Mouse (Mus musculus) limb, embryonic 14.5 days (tissue): ENCODE data around the gene Ankrd13a. TPM values are rescaled to one million over a fixed set of nuclear protein-coding genes. Genes with fewer than 3 reads are reported as not detected.

Experiments used
- ATAC-seq: fragments of 200-750 bp; cut with Nextera tagmentation; 2 replicates; pipeline ENCODE4 v1.8.0; 2017; ENCODE audit warnings: low read depth, moderate number of reproducible peaks, moderate TSS enrichment; ENCODE audit not compliant: low FRiP score
- DNase-seq: peaks from one replicate; pipeline ENCODE4 v3.0.0-alpha.2; 2015; ENCODE audit warnings: low spot score
- H3K27ac ChIP-seq: fragments of 300-500 bp; sonication (generic); replicated peaks from 2 replicates; pipeline ENCODE4 v1.5.1; 2014; ENCODE audit warnings: low read depth, mild to moderate bottlenecking, low read length, moderate library complexity, mixed read lengths
- H3K27me3 ChIP-seq: fragments of 300-500 bp; sonication (generic); 2 replicates; pipeline ENCODE4 v1.6.1; 2014; ENCODE audit warnings: low read length, mixed read lengths; ENCODE audit not compliant: control insufficient read depth, insufficient read depth
- H3K36me3 ChIP-seq: fragments of 300-500 bp; sonication (generic); 2 replicates; pipeline ENCODE4 v1.6.1; 2014; ENCODE audit warnings: mild to moderate bottlenecking, low read length, moderate library complexity, mixed read lengths; ENCODE audit not compliant: control insufficient read depth, insufficient read depth
- H3K4me1 ChIP-seq: fragments of 300-500 bp; sonication (generic); 2 replicates; pipeline ENCODE4 v1.6.1; 2014; ENCODE audit warnings: antibody characterized with exemption, low read length, mixed read lengths; ENCODE audit not compliant: control insufficient read depth, insufficient read depth
- H3K4me2 ChIP-seq: fragments of 300-500 bp; sonication (generic); replicated peaks from 2 replicates; pipeline ENCODE4 v1.6.1; 2014; ENCODE audit warnings: low read depth, mild to moderate bottlenecking, low read length, moderate library complexity; ENCODE audit not compliant: severe bottlenecking
- H3K4me3 ChIP-seq: fragments of 300-500 bp; sonication (generic); replicated peaks from 2 replicates; pipeline ENCODE4 v1.5.1; 2014; ENCODE audit warnings: low read length
- H3K9ac ChIP-seq: fragments of 300-500 bp; sonication (generic); 2 replicates; pipeline ENCODE4 v1.6.1; 2014; ENCODE audit warnings: mild to moderate bottlenecking, low read depth, low read length, moderate library complexity; ENCODE audit not compliant: severe bottlenecking
- H3K9me3 ChIP-seq: fragments of 300-500 bp; sonication (generic); 2 replicates; pipeline ENCODE4 v1.6.1; 2016; ENCODE audit warnings: low read length; ENCODE audit not compliant: control insufficient read depth
- POLR2A ChIP-seq: fragments of 200-500 bp; IDR thresholded peaks from 2 replicates; pipeline ENCODE4 v1.8.0; 2012; ENCODE audit warnings: inconsistent platforms, mild to moderate bottlenecking, moderate library complexity, borderline replicate concordance; ENCODE audit not compliant: insufficient read depth, insufficient read length; ENCODE audit errors: extremely low read depth
- WGBS: fragments of 180-500 bp; shearing (Covaris S2); extraction: QIAGEN DNeasy Blood & Tissue Kit; methylation state at CpG from one replicate; pipeline ENCODE4 v1.1.7; 2014; 5-methylcytosine and 5-hydroxymethylcytosine counted together
- polyA plus RNA-seq, 2 experiments: library from polyadenylated mRNA; depleted of rRNA in 1 of 2; stranded (reverse) in 1 of 2; unstranded in 1 of 2; fragments of >200 nt; fragmentation: Nextera tagmentation in 1 of 2; extraction: Ambion mirVana in 1 of 2; gene quantifications; 2 replicates each; pipeline versions ENCODE4 v1.2.1 to v1.2.3; 2012 to 2014

The Ankrd13a gene
- polyA plus RNA-seq, 2 experiments: 51.6 to 67.6 TPM

- no peaks in the 10 kb centered on the region for H3K27me3 ChIP-seq
- H3K9me3 ChIP-seq: 0 out of 2 replicates have a peak, but pooled peaks cover 8% of the 10 kb centered on the region
- no peak overlapping the region for H3K27ac ChIP-seq
- no peak overlapping the region for H3K9ac ChIP-seq
- H3K36me3 ChIP-seq: peaks cover 8% of the 10 kb centered on the region; the same call in 1 of the 2 replicates
- WGBS: 88% methylated on average over 9 of the region's 11 CpGs
- DNase-seq: no peak
- TF ChIP-seq POLR2A: no peak
- no peak overlapping the region for H3K4me2 ChIP-seq
- H3K4me3 ChIP-seq: no peak overlapping the region
- H3K4me1 ChIP-seq: no peaks in the 10 kb centered on the region
- no peak for ATAC-seq
These were observed 43.6 kb downstream of the Ankrd13a start for GRCm38 (mm10) chr5:114818124-114818523.

GRCm38 (mm10) chr5:114822796-114823688, 48.6 kb downstream of the Ankrd13a start, which contains the start of gene 1500011B03Rik:
1500011B03Rik (minus strand) TSS chr5:114823468.
- ATAC-seq (peak; percentile 92), DNase-seq (peak; percentile 89)
- WGBS: 7% methylated on average over 49 of the region's 53 CpGs
- peak within 1 kb of the TSS; percentile 49 for H3K4me2 ChIP-seq
- H3K9ac ChIP-seq: peak within 1 kb of the TSS; percentile 64
- 0 out of 2 replicates have a peak, but pooled peaks cover 3% of the 10 kb centered on the region for H3K36me3 ChIP-seq
- peaks cover 4% of the 10 kb centered on the region for H3K4me1 ChIP-seq
- H3K27me3 ChIP-seq: no peaks in the 10 kb centered on the region
- no peak within 1 kb of the TSS for H3K27ac ChIP-seq
- H3K4me3 ChIP-seq: peak within 1 kb of the TSS; percentile 72
- TF ChIP-seq POLR2A: peak; percentile 86; the same call in 1 of the 2 replicates
- 0 out of 2 replicates have a peak, but pooled peaks cover 3% of the 10 kb centered on the region for H3K9me3 ChIP-seq

GRCm38 (mm10) chr5:114824197-114824596, 49.7 kb downstream of the Ankrd13a start:
- H3K9me3 ChIP-seq: 0 out of 2 replicates have a peak, but pooled peaks cover 3% of the 10 kb centered on the region
- no peaks in the 10 kb centered on the region for H3K27me3 ChIP-seq
- no peak overlapping the region for H3K4me3 ChIP-seq
- 0 out of 2 replicates have a peak, but pooled peaks cover 3% of the 10 kb centered on the region for H3K36me3 ChIP-seq
- no peak overlapping the region for H3K4me2 ChIP-seq
- DNase-seq (peak; percentile 35), ATAC-seq (no peak)
- no peak overlapping the region for H3K9ac ChIP-seq
- WGBS: 16% methylated on average over 9 of the region's 9 CpGs
- TF ChIP-seq POLR2A: no peak
- H3K4me1 ChIP-seq: peaks cover 4% of the 10 kb centered on the region
- no peak overlapping the region for H3K27ac ChIP-seq

- peaks cover 4% of the 10 kb centered on the region for H3K4me1 ChIP-seq
- no peak for TF ChIP-seq POLR2A
- H3K9me3 ChIP-seq: 0 out of 2 replicates have a peak, but pooled peaks cover 3% of the 10 kb centered on the region
- H3K27ac ChIP-seq: peak overlapping the region; percentile 15; the same call in 1 of the 2 replicates
- DNase-seq (peak; percentile 89), ATAC-seq (peak; percentile 82)
- H3K4me2 ChIP-seq: peak overlapping the region; percentile 57
- 10% methylated on average over 26 of the region's 27 CpGs for WGBS
- H3K36me3 ChIP-seq: 0 out of 2 replicates have a peak, but pooled peaks cover 3% of the 10 kb centered on the region
- H3K9ac ChIP-seq: peak overlapping the region; percentile 25; the same call in 1 of the 2 replicates
- peak overlapping the region; percentile 26 for H3K4me3 ChIP-seq
- H3K27me3 ChIP-seq: no peaks in the 10 kb centered on the region
These were observed 51.7 kb downstream of the Ankrd13a start for GRCm38 (mm10) chr5:114825978-114826691.

GRCm38 (mm10) chr5:114827427-114827826, 53.0 kb downstream of the Ankrd13a start:
- DNase-seq (no peak), ATAC-seq (no peak)
- no peak overlapping the region for H3K9ac ChIP-seq
- 91% methylated on average over 12 of the region's 12 CpGs for WGBS
- H3K4me2 ChIP-seq: no peak overlapping the region
- H3K27ac ChIP-seq: no peak overlapping the region
- H3K27me3 ChIP-seq: no peaks in the 10 kb centered on the region
- no peak for TF ChIP-seq POLR2A
- no peaks in the 10 kb centered on the region for H3K36me3 ChIP-seq
- H3K9me3 ChIP-seq: no peaks in the 10 kb centered on the region
- peaks cover 4% of the 10 kb centered on the region for H3K4me1 ChIP-seq
- H3K4me3 ChIP-seq: no peak overlapping the region
